Mouse (Mus musculus) cerebral cortex, adult 2 months (tissue): ENCODE results near the gene B4galt1.

Source experiments
- WGBS: fragments of 180-500 bp; shearing (Covaris S2); methylation state at CpG from one replicate; pipeline ENCODE4 v1.1.7; 2018; 5-methylcytosine and 5-hydroxymethylcytosine counted together

Gene B4galt1

GRCm38 (mm10) chr4:40843726-40844125, 10.1 kb downstream of the B4galt1 start:
- 70% methylated on average over 8 of the region's 8 CpGs for WGBS

GRCm38 (mm10) chr4:40840448-40840847, 13.4 kb downstream of the B4galt1 start:
- WGBS = 82% methylated on average over 2 of the region's 2 CpGs

- 88% methylated on average over 12 of the region's 12 CpGs for whole genome bisulfite sequencing
These were observed 14.6 kb downstream of the B4galt1 start for GRCm38 (mm10) chr4:40839251-40839650.

- 41% methylated on average over 10 of the region's 10 CpGs for WGBS
These were observed 16.1 kb downstream of the B4galt1 start for GRCm38 (mm10) chr4:40837451-40838285.

GRCm38 (mm10) chr4:40837008-40837407, 16.8 kb downstream of the B4galt1 start:
- WGBS = 67% methylated on average over 3 of the region's 3 CpGs

GRCm38 (mm10) chr4:40834872-40835271, 18.9 kb downstream of the B4galt1 start:
- WGBS = 90% methylated on average over 5 of the region's 5 CpGs

GRCm38 (mm10) chr4:40834232-40834786, 19.5 kb downstream of the B4galt1 start:
- WGBS = 80% methylated on average over 4 of the region's 4 CpGs

- 94% methylated on average over 9 of the region's 9 CpGs for WGBS
These were observed 20.2 kb downstream of the B4galt1 start for GRCm38 (mm10) chr4:40833381-40834231.

- 80% methylated on average over 5 of the region's 5 CpGs for WGBS
These were observed 23.3 kb downstream of the B4galt1 start for GRCm38 (mm10) chr4:40830530-40830929.

GRCm38 (mm10) chr4:40829654-40830400, 24.0 kb downstream of the B4galt1 start:
- 84% methylated on average over 13 of the region's 13 CpGs for whole genome bisulfite sequencing

- WGBS = 84% methylated on average over 7 of the region's 7 CpGs
These were observed 24.9 kb downstream of the B4galt1 start for GRCm38 (mm10) chr4:40828910-40829309.

- WGBS = 89% methylated on average over 9 of the region's 9 CpGs
These were observed 25.9 kb downstream of the B4galt1 start for GRCm38 (mm10) chr4:40827926-40828325.

GRCm38 (mm10) chr4:40826810-40827209, 27.0 kb downstream of the B4galt1 start:
- WGBS = 88% methylated on average over 2 of the region's 2 CpGs

GRCm38 (mm10) chr4:40825981-40826380, 27.8 kb downstream of the B4galt1 start:
- 99% methylated on average over 2 of the region's 2 CpGs for WGBS

GRCm38 (mm10) chr4:40825146-40825545, 28.7 kb downstream of the B4galt1 start:
- 86% methylated on average over 5 of the region's 5 CpGs for WGBS

- WGBS = 92% methylated on average over 7 of the region's 7 CpGs
These were observed 29.3 kb downstream of the B4galt1 start for GRCm38 (mm10) chr4:40824505-40824904.

GRCm38 (mm10) chr4:40823664-40824063, 30.1 kb downstream of the B4galt1 start:
- WGBS = 56% methylated on average over 8 of the region's 8 CpGs

GRCm38 (mm10) chr4:40823151-40823550, 30.7 kb downstream of the B4galt1 start:
- 85% methylated on average over 14 of the region's 14 CpGs for WGBS

- 69% methylated on average over 8 of the region's 8 CpGs for WGBS
These were observed 32.3 kb downstream of the B4galt1 start for GRCm38 (mm10) chr4:40821303-40822023.

GRCm38 (mm10) chr4:40820903-40821302, 32.9 kb downstream of the B4galt1 start:
- WGBS = 97% methylated on average over 1 of the region's 1 CpGs

- WGBS = 92% methylated on average over 4 of the region's 4 CpGs
These were observed 33.8 kb downstream of the B4galt1 start for GRCm38 (mm10) chr4:40820024-40820423.
